In genomic region chr10:81433541-81434289, GRCm38 (mm10) we compare ENCODE assay signal across 8 mouse cellular contexts. TPM values are rescaled to one million over a fixed set of nuclear protein-coding genes. Genes with fewer than 3 reads are reported as not detected.
DNase-seq lines count a peak whose midpoint lies in the region; ATAC-seq and TF ChIP-seq lines count a peak whose summit lies in the region.

No protein-coding gene starts in this region.

- peak; percentile 37 for ATAC-seq in common myeloid progenitor, adult 5-6 weeks (replicated peaks; ENCODE audit: low read depth, poor library complexity, severe bottlenecking)
- peak; percentile 42 to 50; a peak in 3 of 4 replicates for ATAC-seq in hematopoietic stem cell, adult 5-6 weeks (replicated peaks in 1 of 2; ENCODE audit: insufficient read depth in 1 of 2, low FRiP score in 2 of 2, low TSS enrichment in 1 of 2, low read depth in 1 of 2, poor library complexity in 2 of 2, severe bottlenecking in 2 of 2)
- no peak for ATAC-seq in limb, embryonic 13.5 days (ENCODE audit: low FRiP score, low read depth)
- no peak for ATAC-seq in midbrain, embryonic 15.5 days (replicated peaks)

- no peak for TF ChIP-seq CTCF in C2C12 (IDR thresholded peaks at IDR 0.05; ENCODE audit: control insufficient read depth, insufficient read depth, insufficient read length)

- H3K27me3 ChIP-seq in C2C12 (ENCODE audit: control insufficient read depth, insufficient read depth, insufficient read length): no peaks in the 10 kb centered on the region
- peaks cover 15% of the 10 kb centered on the region; the same call in 1 of the 2 replicates for H3K27me3 ChIP-seq in limb, embryonic 13.5 days
- no peaks in the 10 kb centered on the region for H3K27me3 ChIP-seq in midbrain, embryonic 15.5 days (replicated peaks)

- H3K36me3 ChIP-seq in C2C12 (ENCODE audit: control insufficient read depth, insufficient read depth): no peaks in the 10 kb centered on the region
- H3K36me3 ChIP-seq in limb, embryonic 13.5 days: no peaks in the 10 kb centered on the region
- H3K36me3 ChIP-seq in midbrain, embryonic 15.5 days (replicated peaks): no peaks in the 10 kb centered on the region

- no peaks in the 10 kb centered on the region for H3K9me3 ChIP-seq in limb, embryonic 13.5 days
- H3K9me3 ChIP-seq in midbrain, embryonic 15.5 days: no peaks in the 10 kb centered on the region

- H3ac ChIP-seq in C2C12 (ENCODE audit: control insufficient read depth, insufficient read length, low read depth): peak overlapping the region; percentile 35

- no peaks in the 10 kb centered on the region for H3K79me3 ChIP-seq in C2C12 (ENCODE audit: low read depth)

- H3K27ac ChIP-seq in limb, embryonic 13.5 days: no peak overlapping the region
- H3K27ac ChIP-seq in midbrain, embryonic 15.5 days: no peak overlapping the region

- H3K79me2 ChIP-seq in C2C12 (ENCODE audit: control insufficient read depth, insufficient read depth): peaks cover 6% of the 10 kb centered on the region

- DNase-seq in adrenal gland, adult (ENCODE audit: inconsistent age in 2 of 2, low spot score in 1 of 2): peak; percentile 59 to 73
- no peak for DNase-seq in adrenal gland, postnatal 25 days
- DNase-seq in testis, postnatal 10 days (ENCODE audit: low spot score): peak; percentile 64

- 79% methylated on average over 26 of the region's 26 CpGs for WGBS in limb, embryonic 13.5 days
- WGBS in midbrain, embryonic 15.5 days: 76% methylated on average over 26 of the region's 26 CpGs

- H3K4me1 ChIP-seq in limb, embryonic 13.5 days: peaks cover 26% of the 10 kb centered on the region
- H3K4me1 ChIP-seq in midbrain, embryonic 15.5 days: peaks cover 39% of the 10 kb centered on the region

- H3K9ac ChIP-seq in limb, embryonic 13.5 days: no peak overlapping the region
- H3K9ac ChIP-seq in midbrain, embryonic 15.5 days: no peak overlapping the region

- peak overlapping the region; percentile 61 for H3K4me2 ChIP-seq in limb, embryonic 13.5 days (replicated peaks)
- peak overlapping the region; percentile 55; the same call in 1 of the 2 replicates for H3K4me2 ChIP-seq in midbrain, embryonic 15.5 days

- H3K4me3 ChIP-seq in C2C12 (ENCODE audit: insufficient read depth, poor library complexity, severe bottlenecking): no peak overlapping the region
- H3K4me3 ChIP-seq in limb, embryonic 13.5 days: no peak overlapping the region
- no peak overlapping the region for H3K4me3 ChIP-seq in midbrain, embryonic 15.5 days

TF ChIP-seq in C2C12, 6 proteins besides CTCF, POLR2A, EP300 and RAD21:
- TF ChIP-seq CEBPB (IDR thresholded peaks at IDR 0.05; ENCODE audit: low read depth): no peak
- peak; percentile 15 for TF ChIP-seq MYOD1 (IDR thresholded peaks at IDR 0.05; ENCODE audit: control insufficient read depth, insufficient read length, low read depth)
- TF ChIP-seq FOSL1 (IDR thresholded peaks at IDR 0.05; ENCODE audit: insufficient read depth, low read length, poor library complexity, severe bottlenecking): no peak
- no peak for TF ChIP-seq MAX (IDR thresholded peaks at IDR 0.05)

RNA-seq across cellular contexts. Expression of gene Nfic, which starts 21.7 kb away (rescaled TPM):
- total RNA-seq in adrenal gland, postnatal 25 days (2021): 100 and 129 TPM in 2 replicates
- polyA plus RNA-seq in C2C12 (2012; fragmentation: generic; extraction: Trizol): 86.7 TPM
- 13.7 and 18.2 TPM in 2 replicates for total RNA-seq in common myeloid progenitor, adult 5-6 weeks (2017)
- 10.8 and 12.1 TPM in 2 replicates for total RNA-seq in hematopoietic stem cell, adult 5-6 weeks (2017)
- polyA plus RNA-seq in limb, embryonic 13.5 days (2015; fragmentation: Nextera tagmentation; extraction: Ambion mirVana): 77.2 and 82.8 TPM in 2 replicates
- polyA plus RNA-seq in midbrain, embryonic 15.5 days (2015; fragmentation: Nextera tagmentation; extraction: Ambion mirVana): 18.1 and 22.8 TPM in 2 replicates

RNA-seq across cellular contexts. Expression of gene Smim24, which starts 40.9 kb away (rescaled TPM):
- total RNA-seq in adrenal gland, postnatal 25 days (2021): 1.4 TPM in 1 of 2 replicates, not detected in the other
- polyA plus RNA-seq in C2C12 (2012; fragmentation: generic; extraction: Trizol): 0.32 TPM
- 5.0 and 13.2 TPM in 2 replicates for total RNA-seq in common myeloid progenitor, adult 5-6 weeks (2017)
- total RNA-seq in hematopoietic stem cell, adult 5-6 weeks (2017): 17.4 and 20.4 TPM in 2 replicates
- 4.2 and 4.7 TPM in 2 replicates for polyA plus RNA-seq in limb, embryonic 13.5 days (2015; fragmentation: Nextera tagmentation; extraction: Ambion mirVana)
- polyA plus RNA-seq in midbrain, embryonic 15.5 days (2015; fragmentation: Nextera tagmentation; extraction: Ambion mirVana): 1.4 and 1.6 TPM in 2 replicates

RNA-seq across cellular contexts. Expression of gene Gm48552, which starts 44.9 kb away (rescaled TPM):
- total RNA-seq in adrenal gland, postnatal 25 days (2021): 1.5 TPM in 1 of 2 replicates, not detected in the other
- 0.20 TPM for polyA plus RNA-seq in C2C12 (2012; fragmentation: generic; extraction: Trizol)
- 1.6 TPM in 1 of 2 replicates, not detected in the other for total RNA-seq in common myeloid progenitor, adult 5-6 weeks (2017)
- total RNA-seq in hematopoietic stem cell, adult 5-6 weeks (2017): not detected in 2 replicates
- 1.7 and 1.9 TPM in 2 replicates for polyA plus RNA-seq in limb, embryonic 13.5 days (2015; fragmentation: Nextera tagmentation; extraction: Ambion mirVana)
- 2.7 and 3.3 TPM in 2 replicates for polyA plus RNA-seq in midbrain, embryonic 15.5 days (2015; fragmentation: Nextera tagmentation; extraction: Ambion mirVana)

RNA-seq across cellular contexts. Expression of gene Celf5, which starts 48.8 kb away (rescaled TPM):
- 0.43 and 1.2 TPM in 2 replicates for total RNA-seq in adrenal gland, postnatal 25 days (2021)
- polyA plus RNA-seq in C2C12 (2012; fragmentation: generic; extraction: Trizol): 1.0 TPM
- 0.14 TPM in 1 of 2 replicates, not detected in the other for total RNA-seq in common myeloid progenitor, adult 5-6 weeks (2017)
- 0.60 TPM in 1 of 2 replicates, not detected in the other for total RNA-seq in hematopoietic stem cell, adult 5-6 weeks (2017)
- polyA plus RNA-seq in limb, embryonic 13.5 days (2015; fragmentation: Nextera tagmentation; extraction: Ambion mirVana): 1.6 TPM in 2 replicates
- 106 and 109 TPM in 2 replicates for polyA plus RNA-seq in midbrain, embryonic 15.5 days (2015; fragmentation: Nextera tagmentation; extraction: Ambion mirVana)

RNA-seq across cellular contexts. Expression of gene Gm48551, which starts 49.4 kb away (rescaled TPM):
- 1.7 TPM in 2 replicates for total RNA-seq in adrenal gland, postnatal 25 days (2021)
- 1.7 TPM for polyA plus RNA-seq in C2C12 (2012; fragmentation: generic; extraction: Trizol)
- 0.19 and 2.4 TPM in 2 replicates for total RNA-seq in common myeloid progenitor, adult 5-6 weeks (2017)
- total RNA-seq in hematopoietic stem cell, adult 5-6 weeks (2017): 6.9 TPM in 1 of 2 replicates, not detected in the other
- 3.3 and 4.0 TPM in 2 replicates for polyA plus RNA-seq in limb, embryonic 13.5 days (2015; fragmentation: Nextera tagmentation; extraction: Ambion mirVana)
- 8.4 and 9.3 TPM in 2 replicates for polyA plus RNA-seq in midbrain, embryonic 15.5 days (2015; fragmentation: Nextera tagmentation; extraction: Ambion mirVana)

Comparison
In these comparisons a context has a peak if more than half of its experiments do, and no peak if none do; other contexts are left out.
1. ATAC-seq: peak in common myeloid progenitor, adult 5-6 weeks (single experiment) and hematopoietic stem cell, adult 5-6 weeks (2 of 2); none in limb, embryonic 13.5 days (single experiment) and midbrain, embryonic 15.5 days (single experiment).